Mouse (Mus musculus) midbrain, embryonic 14.5 days (tissue): ENCODE measurements at regions not wholly inside any gene's neighbourhood (a gene's known extent, or its start where the extent isn't known, plus 50 kb on each side); places are given as distances from the start of the nearest gene placed in this dataset.

Source experiments
- ATAC-seq: fragments of 200-750 bp; cut with Nextera tagmentation; 2 replicates; pipeline ENCODE4 v1.8.0; 2017; ENCODE audit warnings: moderate number of reproducible peaks, moderate library complexity; ENCODE audit not compliant: low FRiP score, low TSS enrichment
- DNase-seq: peaks from one replicate; pipeline ENCODE4 v3.0.0-alpha.2; 2015
- H3K27ac ChIP-seq: fragments of 300-500 bp; sonication (generic); replicated peaks from 2 replicates; pipeline ENCODE4 v1.5.1; 2014; ENCODE audit warnings: mild to moderate bottlenecking, low read depth, low read length, moderate library complexity
- H3K27me3 ChIP-seq: fragments of 300-500 bp; sonication (generic); 2 replicates; pipeline ENCODE4 v1.6.1; 2014; ENCODE audit warnings: low read length, control low read depth, mixed read lengths; ENCODE audit not compliant: control insufficient read depth, insufficient read depth
- H3K36me3 ChIP-seq: fragments of 300-500 bp; sonication (generic); 2 replicates; pipeline ENCODE4 v1.6.1; 2014; ENCODE audit warnings: low read length, control low read depth; ENCODE audit not compliant: control insufficient read depth, insufficient read depth
- H3K4me1 ChIP-seq: fragments of 300-500 bp; sonication (generic); 2 replicates; pipeline ENCODE4 v1.6.1; 2014; ENCODE audit warnings: mild to moderate bottlenecking, antibody characterized with exemption, low read length, control low read depth; ENCODE audit not compliant: control insufficient read depth, insufficient read depth
- H3K4me2 ChIP-seq: fragments of 300-500 bp; sonication (generic); 2 replicates; pipeline ENCODE4 v1.6.1; 2014; ENCODE audit warnings: mild to moderate bottlenecking, low read length, moderate library complexity
- H3K4me3 ChIP-seq: fragments of 300-500 bp; sonication (generic); replicated peaks from 2 replicates; pipeline ENCODE4 v1.5.1; 2014; ENCODE audit warnings: low read depth, low read length
- H3K9ac ChIP-seq: fragments of 300-500 bp; sonication (generic); replicated peaks from 2 replicates; pipeline ENCODE4 v1.6.1; 2014; ENCODE audit warnings: mild to moderate bottlenecking, low read length, moderate library complexity
- H3K9me3 ChIP-seq: fragments of 300-500 bp; sonication (generic); 2 replicates; pipeline ENCODE4 v1.6.1; 2016; ENCODE audit warnings: low read length, control low read depth, mixed read lengths; ENCODE audit not compliant: control insufficient read depth
- WGBS: fragments of 180-500 bp; shearing (Covaris S2); extraction: QIAGEN DNeasy Blood & Tissue Kit; methylation state at CpG from one replicate; pipeline ENCODE4 v1.1.7; 2014; 5-methylcytosine and 5-hydroxymethylcytosine counted together

DNA sequence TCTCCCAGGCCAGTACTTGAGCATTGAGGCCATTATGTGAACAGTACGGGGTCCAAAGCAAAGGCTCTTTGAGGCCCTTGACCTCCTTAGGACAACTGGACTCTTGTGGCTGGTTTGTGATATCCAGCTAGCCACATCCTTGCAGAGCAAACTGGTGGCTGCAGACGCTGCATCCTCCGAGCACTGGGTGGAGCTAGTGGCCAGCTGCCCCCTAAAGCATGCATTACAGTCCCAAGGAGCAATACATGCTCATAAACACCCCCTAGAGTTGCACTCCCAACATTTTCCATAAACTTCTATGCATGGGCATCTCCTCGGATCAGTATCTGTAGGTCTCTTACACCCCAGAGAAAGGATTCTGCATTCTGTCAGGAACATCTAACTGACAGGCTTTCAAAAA, 86.4 kb upstream of the Zmiz1 start:
- Histone ChIP-seq H3K4me1 (peaks cover 20% of the 10 kb centered on the region), H3K9me3 (no peaks in the 10 kb centered on the region), H3K9ac (no peak overlapping the region), H3K27ac (no peak overlapping the region; the same call in 1 of the 2 replicates), H3K4me2 (no peak overlapping the region), H3K4me3 (no peak overlapping the region), H3K27me3 (no peaks in the 10 kb centered on the region), H3K36me3 (no peaks in the 10 kb centered on the region)
- WGBS, result 53% methylated on average over 4 of the region's 4 CpGs
- ATAC-seq (no peak), DNase-seq (peak; percentile 19)

DNA sequence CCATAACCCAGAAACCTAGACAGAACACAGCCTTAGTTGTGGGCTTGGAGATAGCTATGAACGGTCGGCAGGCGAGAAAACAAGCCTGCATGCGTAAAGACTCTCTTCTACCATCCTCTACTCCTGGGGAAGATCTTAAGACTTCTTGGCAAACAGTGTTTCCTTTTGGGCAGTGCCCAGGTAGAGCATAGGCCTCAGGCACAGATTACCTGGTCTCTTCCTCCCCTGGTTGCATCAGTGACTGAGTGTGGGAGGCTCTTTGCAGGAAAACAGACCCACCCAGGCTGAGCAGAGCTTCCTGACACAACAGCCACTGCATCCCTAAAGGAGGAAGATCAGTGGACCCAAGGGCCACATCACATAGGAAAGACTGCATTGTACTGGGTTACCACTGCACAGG, 85.8 kb upstream of the Zmiz1 start:
- no peaks in the 10 kb centered on the region for H3K9me3 ChIP-seq
- DNase-seq (no peak), ATAC-seq (no peak)
- peaks cover 21% of the 10 kb centered on the region for H3K4me1 ChIP-seq
- WGBS, result 95% methylated on average over 4 of the region's 4 CpGs
- no peak overlapping the region for H3K9ac ChIP-seq
- no peak overlapping the region for H3K27ac ChIP-seq
- no peak overlapping the region for H3K4me3 ChIP-seq
- no peaks in the 10 kb centered on the region for H3K36me3 ChIP-seq
- no peak overlapping the region for H3K4me2 ChIP-seq
- no peaks in the 10 kb centered on the region for H3K27me3 ChIP-seq

DNA sequence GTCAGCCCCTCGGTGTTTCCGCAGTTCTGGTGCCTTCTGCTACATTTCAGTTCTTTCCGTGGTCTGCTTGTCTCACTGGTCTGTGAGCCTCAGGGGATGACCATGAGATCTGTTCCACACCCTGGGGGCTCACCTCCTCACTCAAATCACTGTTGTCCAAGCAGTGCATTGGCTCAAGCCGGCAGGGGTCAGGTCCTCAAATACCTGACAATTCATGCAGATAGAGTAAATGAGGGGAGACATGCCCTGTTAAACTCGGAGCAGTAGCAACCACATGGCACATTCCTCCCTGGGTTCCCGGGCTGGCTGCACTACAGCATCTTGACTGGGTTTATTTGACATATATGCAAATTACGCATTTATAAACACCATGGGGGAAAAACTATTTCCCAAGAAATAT, 84.0 kb upstream of the Zmiz1 start:
- H3K4me1 ChIP-seq, result peaks cover 35% of the 10 kb centered on the region
- H3K4me2 ChIP-seq, result no peak overlapping the region
- H3K9ac ChIP-seq, result no peak overlapping the region
- no peak for DNase-seq
- no peak overlapping the region for H3K27ac ChIP-seq
- H3K4me3 ChIP-seq, result no peak overlapping the region
- H3K36me3 ChIP-seq, result no peaks in the 10 kb centered on the region
- no peaks in the 10 kb centered on the region for H3K27me3 ChIP-seq
- no peaks in the 10 kb centered on the region for H3K9me3 ChIP-seq
- no peak for ATAC-seq
- 73% methylated on average over 7 of the region's 7 CpGs for WGBS

DNA sequence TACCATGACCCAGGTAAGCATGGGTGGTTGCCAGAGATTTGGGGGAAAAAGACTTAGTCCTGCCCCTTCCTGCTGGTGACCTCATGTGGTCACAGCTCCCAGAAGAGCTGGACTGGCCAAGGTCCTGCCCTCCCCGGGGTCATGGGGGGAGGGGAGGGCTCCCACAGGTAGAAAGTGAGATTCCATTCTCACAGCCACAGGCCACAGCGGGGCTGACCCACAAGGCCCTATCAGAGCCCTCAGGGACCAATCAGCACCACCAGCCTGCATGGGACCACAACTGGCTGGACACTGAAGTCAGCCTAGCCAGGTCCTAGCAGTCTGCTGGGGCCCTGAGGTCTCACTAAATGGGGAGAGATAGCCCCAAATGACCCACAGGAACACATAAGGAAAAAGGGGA, 81.9 kb upstream of the Zmiz1 start:
- ATAC-seq (no peak), DNase-seq (peak; percentile 14)
- peak overlapping the region; percentile 74 for H3K4me2 ChIP-seq
- H3K27me3 ChIP-seq, result no peaks in the 10 kb centered on the region
- H3K9ac ChIP-seq, result peak overlapping the region; percentile 83; the same call in 1 of the 2 replicates
- H3K4me3 ChIP-seq, result no peak overlapping the region
- 62% methylated on average over 2 of the region's 2 CpGs for WGBS
- peaks cover 21% of the 10 kb centered on the region for H3K4me1 ChIP-seq
- H3K9me3 ChIP-seq, result no peaks in the 10 kb centered on the region
- H3K27ac ChIP-seq, result peak overlapping the region; percentile 100
- no peaks in the 10 kb centered on the region for H3K36me3 ChIP-seq

- H3K27ac ChIP-seq, result peak overlapping the region; percentile 100
- peak overlapping the region; percentile 83; the same call in 1 of the 2 replicates for H3K9ac ChIP-seq
- peak overlapping the region; percentile 74 for H3K4me2 ChIP-seq
- peak; percentile 76 for ATAC-seq
- no peaks in the 10 kb centered on the region for H3K27me3 ChIP-seq
- 1% methylated on average over 8 of the region's 8 CpGs for WGBS
- H3K4me1 ChIP-seq, result peaks cover 21% of the 10 kb centered on the region
- DNase-seq, result no peak
- peak overlapping the region; percentile 39 for H3K4me3 ChIP-seq
- no peaks in the 10 kb centered on the region for H3K9me3 ChIP-seq
- H3K36me3 ChIP-seq, result no peaks in the 10 kb centered on the region
Measured at GRCm38 (mm10) chr14:25377554-25377899, 81.5 kb upstream of the Zmiz1 start.

DNA sequence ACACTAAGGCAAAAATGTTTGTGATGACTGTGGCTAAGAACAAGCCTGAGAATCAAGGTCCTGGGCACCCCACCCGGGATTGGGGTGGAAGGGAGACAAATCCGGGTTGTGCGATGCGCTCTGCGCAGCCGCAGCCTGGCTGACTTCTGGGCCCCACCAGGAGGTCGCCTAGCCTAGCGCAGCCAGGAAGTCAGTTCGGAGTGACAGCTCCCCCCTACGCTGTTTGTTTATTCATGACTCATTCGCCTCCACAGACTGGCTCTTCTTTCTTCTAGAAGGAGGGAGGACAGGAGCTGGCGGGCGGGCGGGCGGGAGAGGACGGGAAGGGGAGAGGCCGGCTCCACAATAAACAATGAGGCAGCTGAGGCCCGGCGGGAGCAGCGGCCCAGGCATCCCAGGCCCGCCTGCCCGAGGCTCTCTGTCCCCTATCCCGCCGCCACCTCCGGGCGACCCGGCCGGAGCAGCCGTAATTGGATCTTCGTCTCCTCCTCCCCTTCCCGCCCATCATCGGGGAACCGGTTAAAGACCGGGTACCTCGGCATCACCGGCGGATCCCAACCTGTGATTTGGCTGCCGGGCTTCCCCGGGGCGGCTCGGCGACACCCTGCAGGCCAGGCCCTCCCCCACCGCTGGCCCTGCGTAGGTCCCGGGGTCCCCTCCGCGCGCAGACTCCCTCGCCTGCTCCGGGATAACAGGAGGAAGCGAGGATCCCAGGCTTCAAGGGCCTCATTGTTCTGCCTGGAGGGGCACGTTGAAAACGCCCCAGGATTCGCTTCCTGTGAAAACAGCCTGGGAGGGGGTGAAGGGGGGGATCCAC, 80.9 kb upstream of the Zmiz1 start:
- DNase-seq, result peak; percentile 94
- H3K9ac ChIP-seq, result peak overlapping the region; percentile 83
- H3K4me1 ChIP-seq, result peaks cover 21% of the 10 kb centered on the region
- H3K36me3 ChIP-seq, result no peaks in the 10 kb centered on the region
- peak overlapping the region; percentile 100 for H3K27ac ChIP-seq
- H3K4me3 ChIP-seq, result peak overlapping the region; percentile 39
- ATAC-seq, result peak; percentile 92
- no peaks in the 10 kb centered on the region for H3K27me3 ChIP-seq
- under 1% methylated on average over 49 of the region's 54 CpGs for WGBS
- H3K4me2 ChIP-seq, result peak overlapping the region; percentile 74
- no peaks in the 10 kb centered on the region for H3K9me3 ChIP-seq

DNA sequence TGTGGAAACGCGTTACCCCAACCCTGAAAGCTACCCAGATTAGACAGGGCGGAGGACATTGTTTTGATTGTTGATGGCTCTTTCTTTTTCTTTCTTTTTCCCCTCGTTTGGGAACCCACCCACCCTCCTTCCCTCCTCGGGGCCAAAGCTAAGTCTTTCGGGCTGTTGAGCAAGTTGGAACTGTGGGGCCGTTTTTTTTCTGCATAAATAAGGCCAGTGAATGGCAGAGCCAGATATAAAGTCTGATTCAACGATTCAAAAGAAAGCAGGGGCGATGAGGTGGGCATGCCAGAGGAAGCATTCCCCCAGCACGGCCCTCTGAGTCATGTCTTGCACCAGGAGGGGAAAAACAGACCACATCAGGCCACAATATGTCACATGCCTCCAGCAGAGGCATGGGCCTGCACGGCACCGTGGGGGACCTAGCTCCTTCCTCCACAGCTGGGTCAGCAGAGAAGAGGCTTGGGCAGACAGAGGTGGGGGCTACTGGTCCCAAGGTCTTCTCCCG, 80.2 kb upstream of the Zmiz1 start:
- ATAC-seq (peak; percentile 14), DNase-seq (peak; percentile 74)
- H3K4me3 ChIP-seq, result peak overlapping the region; percentile 39
- no peaks in the 10 kb centered on the region for H3K9me3 ChIP-seq
- H3K4me2 ChIP-seq, result peak overlapping the region; percentile 74
- 0% methylated on average over 13 of the region's 13 CpGs for WGBS
- peak overlapping the region; percentile 83 for H3K9ac ChIP-seq
- H3K36me3 ChIP-seq, result no peaks in the 10 kb centered on the region
- peak overlapping the region; percentile 100 for H3K27ac ChIP-seq
- H3K27me3 ChIP-seq, result no peaks in the 10 kb centered on the region
- H3K4me1 ChIP-seq, result peaks cover 21% of the 10 kb centered on the region

DNA sequence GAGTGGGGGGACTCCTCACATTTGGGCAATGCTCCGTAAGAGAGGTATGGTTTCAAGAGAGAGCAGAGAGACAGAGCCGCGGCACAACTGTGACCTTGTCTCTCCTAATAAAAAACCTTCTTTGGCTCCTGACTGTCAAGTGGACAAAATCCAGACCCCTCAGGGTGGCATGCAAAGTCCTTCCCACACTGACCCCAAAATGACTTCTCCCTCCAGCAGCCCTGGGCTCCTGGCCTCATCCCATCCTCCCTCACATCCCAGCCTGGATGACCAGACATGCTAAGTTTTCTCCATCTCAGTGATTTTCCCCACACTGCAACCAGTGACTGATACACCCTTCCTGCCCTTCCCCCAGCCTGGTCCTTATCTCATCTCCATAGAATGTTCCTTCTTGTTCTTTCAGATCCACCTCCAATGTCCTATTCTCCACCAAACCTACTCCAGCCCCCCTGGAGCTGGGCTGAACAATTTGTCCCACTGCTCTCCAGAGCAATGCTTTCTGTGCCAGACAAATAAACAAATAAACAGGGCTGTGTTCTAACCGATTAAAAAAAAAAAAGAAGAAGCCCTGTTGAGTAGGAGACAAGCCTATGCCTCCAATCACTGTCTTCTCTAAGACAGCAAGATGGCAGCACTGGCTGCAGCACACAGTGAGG, 75.7 kb upstream of the Zmiz1 start:
- H3K9me3 ChIP-seq, result no peaks in the 10 kb centered on the region
- 91% methylated on average over 4 of the region's 4 CpGs for WGBS
- H3K27ac ChIP-seq, result no peak overlapping the region
- ATAC-seq, result no peak
- no peak overlapping the region for H3K9ac ChIP-seq
- no peak for DNase-seq
- H3K4me3 ChIP-seq, result no peak overlapping the region
- H3K4me2 ChIP-seq, result no peak overlapping the region
- no peaks in the 10 kb centered on the region for H3K27me3 ChIP-seq
- no peaks in the 10 kb centered on the region for H3K36me3 ChIP-seq
- H3K4me1 ChIP-seq, result peaks cover 15% of the 10 kb centered on the region
